Comparison of ENCODE assay signal across 8 mouse cellular contexts in genomic region chr8:46737907-46738306, GRCm38 (mm10). TPM values are rescaled to one million over a fixed set of nuclear protein-coding genes. Genes with fewer than 3 reads are reported as not detected.
DNase-seq lines count a peak whose midpoint lies in the region; ATAC-seq lines count a peak whose summit lies in the region.

No protein-coding gene starts in this region.

- peaks cover 53% of the 10 kb centered on the region for H3K79me2 ChIP-seq in macrophage (ENCODE audit: inconsistent target)

- peaks cover 5% of the 10 kb centered on the region for H3K9me3 ChIP-seq in erythroblast, embryonic 14.5 days (ENCODE audit: control insufficient read depth, low read length)
- H3K9me3 ChIP-seq in intestine, embryonic 16.5 days (ENCODE audit: control insufficient read depth, low read length) = no peaks in the 10 kb centered on the region

- WGBS in intestine, embryonic 16.5 days = 72% methylated on average over 3 of the region's 3 CpGs
- WGBS in macrophage (ENCODE audit: missing documents) = 66% methylated on average over 3 of the region's 3 CpGs

- H3K27me3 ChIP-seq in erythroblast, embryonic 14.5 days (ENCODE audit: control insufficient read depth) = no peaks in the 10 kb centered on the region
- H3K27me3 ChIP-seq in intestine, embryonic 16.5 days (replicated peaks; ENCODE audit: control insufficient read depth, insufficient read depth, low read length) = no peaks in the 10 kb centered on the region

- no peak overlapping the region for H3K9ac ChIP-seq in intestine, embryonic 16.5 days (ENCODE audit: low read depth, low read length)

- peak; percentile 21 for DNase-seq in right cerebral cortex, postnatal 4 days
- DNase-seq in right cerebral cortex, adult 2 months (ENCODE audit: low spot score in 2 of 2) = no peak
- no peak for DNase-seq in retina, embryonic 14.5 days (ENCODE audit: low spot score)
- DNase-seq in layer of hippocampus, adult 9-10 months (ENCODE audit: low spot score) = no peak

- H3K4me2 ChIP-seq in intestine, embryonic 16.5 days (ENCODE audit: low read depth, low read length) = peak overlapping the region; percentile 63

- H3K36me3 ChIP-seq in erythroblast, embryonic 14.5 days (ENCODE audit: control insufficient read depth) = peaks cover 6% of the 10 kb centered on the region
- H3K36me3 ChIP-seq in intestine, embryonic 16.5 days (ENCODE audit: control insufficient read depth, insufficient read depth, low read length) = no peaks in the 10 kb centered on the region
- peaks cover 7% of the 10 kb centered on the region; the same call in 1 of the 2 replicates for H3K36me3 ChIP-seq in macrophage (ENCODE audit: inconsistent target)

- H3K27ac ChIP-seq in intestine, embryonic 16.5 days (ENCODE audit: low read length) = no peak overlapping the region
- no peak overlapping the region for H3K27ac ChIP-seq in macrophage

- peak overlapping the region; percentile 95 for H3K4me3 ChIP-seq in erythroblast, embryonic 14.5 days (replicated peaks)
- H3K4me3 ChIP-seq in intestine, embryonic 16.5 days (ENCODE audit: low read length) = 0 out of 2 replicates have a peak overlapping the region, but pooled peaks have one; percentile 93
- peak overlapping the region; percentile 65; the same call in 1 of the 2 replicates for H3K4me3 ChIP-seq in macrophage (ENCODE audit: inconsistent target)

- H3K4me1 ChIP-seq in erythroblast, embryonic 14.5 days (ENCODE audit: control insufficient read depth) = peaks cover 43% of the 10 kb centered on the region
- peaks cover 20% of the 10 kb centered on the region for H3K4me1 ChIP-seq in intestine, embryonic 16.5 days (ENCODE audit: control insufficient read depth, insufficient read depth, low read length)

- ATAC-seq in erythroblast, adult 5-6 weeks (replicated peaks; ENCODE audit: low FRiP score, poor library complexity, severe bottlenecking) = no peak
- ATAC-seq in intestine, embryonic 16.5 days = no peak

RNA-seq across cellular contexts. Expression of gene Irf2, which starts 1.6 kb away (rescaled TPM):
- polyA plus RNA-seq in erythroblast, embryonic 14.5 days (2012) = 0.81 and 1.9 TPM in 2 replicates
- total RNA-seq in erythroblast, adult 5-6 weeks (2015; ENCODE audit: low replicate concordance) = 44.7 and 89.5 TPM in 2 replicates
- 38.5 and 52.1 TPM in 2 replicates for total RNA-seq in erythroblast, adult 5-6 weeks (2017; ENCODE audit: low replicate concordance)
- 23.4 and 29.0 TPM in 2 replicates for polyA plus RNA-seq in intestine, embryonic 16.5 days (2015; fragmentation: Nextera tagmentation; extraction: Ambion mirVana)
- total RNA-seq in macrophage (2018; cell fraction: chromatin; rRNA removed) = 100 to 1,000 TPM; 126 to 622 (median 474) TPM
- 100 to 1,000 TPM in 7 of 26 experiments, 10 to 100 TPM in 19; 54.7 to 127 (median 84.0) TPM for total RNA-seq in macrophage (2018; cell fraction: cytosol; rRNA removed)
- 100 to 1,000 TPM in 22 of 26 experiments, 10 to 100 TPM in 4; 57.1 to 457 (median 191) TPM for total RNA-seq in macrophage (2018; cell fraction: nucleus; rRNA removed)
- 57.1 to 103 TPM (median 64.5 TPM) in 3 replicates for polyA plus RNA-seq in macrophage (2018)
